Mouse (Mus musculus) myocyte (in vitro differentiated cells): Measurements from ENCODE around the gene Mrpl16. TPM values are rescaled to one million over a fixed set of nuclear protein-coding genes. Genes with fewer than 3 reads are reported as not detected.

ENCODE experiments used
- H3K27me3 ChIP-seq: one replicate; pipeline ENCODE4 v1.6.1; 2011; ENCODE audit not compliant: control insufficient read depth, insufficient read depth, insufficient read length
- H3K36me3 ChIP-seq: one replicate; pipeline ENCODE4 v1.6.1; 2011; ENCODE audit not compliant: control insufficient read depth, insufficient read depth
- H3K4me2 ChIP-seq: one replicate; pipeline ENCODE4 v1.6.1; 2011; ENCODE audit warnings: low read depth, control low read depth
- H3K4me3 ChIP-seq: one replicate; pipeline ENCODE4 v1.5.1; 2011; ENCODE audit warnings: mild to moderate bottlenecking, control low read depth, moderate library complexity
- H3K79me2 ChIP-seq: one replicate; pipeline ENCODE4 v1.6.1; 2011; ENCODE audit not compliant: control insufficient read depth, insufficient read depth
- H3ac ChIP-seq: one replicate; pipeline ENCODE4 v1.6.1; 2011; ENCODE audit not compliant: control insufficient read depth, insufficient read length
- CEBPB ChIP-seq: IDR thresholded peaks from 2 replicates; pipeline ENCODE4 v1.6.1; 2011; ENCODE audit warnings: mild to moderate bottlenecking, moderate library complexity; ENCODE audit not compliant: poor library complexity, insufficient read depth, severe bottlenecking
- E2F4 ChIP-seq: IDR thresholded peaks from one replicate; pipeline ENCODE4 v1.6.1; 2011; ENCODE audit warnings: mild to moderate bottlenecking, control low read depth, moderate library complexity; ENCODE audit not compliant: insufficient read depth
- MAX ChIP-seq: IDR thresholded peaks from one replicate; pipeline ENCODE4 v1.6.1; 2011; ENCODE audit warnings: low read depth, mild to moderate bottlenecking, control low read depth
- MYOD1 ChIP-seq, 3 experiments: IDR thresholded peaks; one replicate each; pipeline ENCODE4 v1.6.1; 2011; ENCODE audit warnings: control low read depth in 2 of 3, low read depth in 2 of 3, mild to moderate bottlenecking in 2 of 3, moderate library complexity in 1 of 3; ENCODE audit not compliant: insufficient read length in 2 of 3, control insufficient read depth in 1 of 3
- MYOG ChIP-seq, 3 experiments: IDR thresholded peaks; one replicate each; pipeline ENCODE4 v1.6.1; 2011; ENCODE audit warnings: control low read depth in 2 of 3, low read depth in 2 of 3, mild to moderate bottlenecking in 2 of 3; ENCODE audit not compliant: insufficient read length in 2 of 3, control insufficient read depth in 1 of 3, insufficient read depth in 1 of 3
- POLR2A ChIP-seq: IDR thresholded peaks from one replicate; pipeline ENCODE4 v1.6.1; 2011; ENCODE audit warnings: low read depth, mild to moderate bottlenecking, control low read depth, moderate library complexity; ENCODE audit not compliant: insufficient read length
- POLR2AphosphoS2 ChIP-seq: IDR thresholded peaks from one replicate; pipeline ENCODE4 v1.6.1; 2011; ENCODE audit warnings: low read depth, control low read depth; ENCODE audit not compliant: insufficient read length
- REST ChIP-seq: IDR thresholded peaks from one replicate; pipeline ENCODE4 v1.6.1; 2011; ENCODE audit warnings: mild to moderate bottlenecking, control low read depth, moderate library complexity; ENCODE audit not compliant: insufficient read depth, insufficient read length
- SRF ChIP-seq: IDR thresholded peaks from one replicate; pipeline ENCODE4 v1.6.1; 2011; ENCODE audit warnings: low read depth; ENCODE audit not compliant: control insufficient read depth, insufficient read length
- TCF12 ChIP-seq: IDR thresholded peaks from one replicate; pipeline ENCODE4 v1.6.1; 2011; ENCODE audit warnings: mild to moderate bottlenecking, control low read depth; ENCODE audit not compliant: poor library complexity, insufficient read depth, severe bottlenecking
- TCF3 ChIP-seq: IDR thresholded peaks from one replicate; pipeline ENCODE4 v1.6.1; 2011; ENCODE audit warnings: low read depth, control low read depth; ENCODE audit not compliant: insufficient read length
- USF1 ChIP-seq: IDR thresholded peaks from one replicate; pipeline ENCODE4 v1.6.1; 2011; ENCODE audit warnings: low read depth, mild to moderate bottlenecking, control low read depth, moderate library complexity
- polyA plus RNA-seq: library from polyadenylated mRNA; unstranded; fragments of >200 nt; fragmentation: generic; extraction: Trizol; gene quantifications from one replicate; pipeline ENCODE4 v1.2.1, GENCODE M21; 2012; ENCODE audit warnings: missing spikeins

Mrpl16 gene
- polyA plus RNA-seq: 47.9 TPM

- Histone ChIP-seq H3K36me3 (peaks cover 9% of the 10 kb centered on the region), H3K79me2 (peaks cover 7% of the 10 kb centered on the region), H3K4me2 (peak within 1 kb of the TSS; percentile 97), H3ac (peak within 1 kb of the TSS; percentile 4), H3K4me3 (peak within 1 kb of the TSS; percentile 55), H3K27me3 (no peaks in the 10 kb centered on the region)
- TF ChIP-seq POLR2AphosphoS2 (peak; percentile 61), SRF (peak; percentile 41), MYOG (IDR thresholded peaks at IDR 0.05; ENCODE audit: control insufficient read depth in 1 of 3, insufficient read depth in 1 of 3, insufficient read length in 2 of 3, low read depth in 2 of 3) (peak in 1 of 3 experiments; percentile 15), TCF3 (no peak), MYOD1 (IDR thresholded peaks at IDR 0.05; ENCODE audit: control insufficient read depth in 1 of 3, insufficient read length in 2 of 3, low read depth in 2 of 3) (no peak), E2F4 (peak; percentile 45), POLR2A (peak; percentile 75)
Observed at GRCm38 (mm10) chr19:11770205-11770892, at the start of gene Mrpl16. Gene Mrpl16, plus strand, starts transcription at chr19:11770391.

GRCm38 (mm10) chr19:11723870-11724269 lies 46.3 kb upstream of the Mrpl16 start:
- no peaks in the 10 kb centered on the region for H3K36me3 ChIP-seq

GRCm38 (mm10) chr19:11724275-11724674 lies 45.9 kb upstream of the Mrpl16 start:
- H3K36me3 ChIP-seq: no peaks in the 10 kb centered on the region
- H3K4me3 ChIP-seq: no peak overlapping the region
- no peak overlapping the region for H3ac ChIP-seq
- no peak overlapping the region for H3K4me2 ChIP-seq
- H3K79me2 ChIP-seq: no peaks in the 10 kb centered on the region
- no peaks in the 10 kb centered on the region for H3K27me3 ChIP-seq
- no peak for TF ChIP-seq POLR2A
- no peak for TF ChIP-seq MAX
- no peak for TF ChIP-seq REST
- no peak for TF ChIP-seq TCF12
- TF ChIP-seq MYOG (IDR thresholded peaks at IDR 0.05; ENCODE audit: control insufficient read depth in 1 of 3, insufficient read depth in 1 of 3, insufficient read length in 2 of 3, low read depth in 2 of 3): no peak
- no peak for TF ChIP-seq USF1
- TF ChIP-seq POLR2AphosphoS2: no peak
- no peak for TF ChIP-seq TCF3
- TF ChIP-seq E2F4: no peak
- TF ChIP-seq MYOD1 (IDR thresholded peaks at IDR 0.05; ENCODE audit: control insufficient read depth in 1 of 3, insufficient read length in 2 of 3, low read depth in 2 of 3): no peak
- no peak for TF ChIP-seq CEBPB
- TF ChIP-seq SRF: no peak

More at GRCm38 (mm10) chr19:11723870-11724269, 46.3 kb upstream of the Mrpl16 start:
- Histone ChIP-seq H3K4me3 (no peak overlapping the region), H3K4me2 (no peak overlapping the region), H3K27me3 (no peaks in the 10 kb centered on the region), H3K79me2 (no peaks in the 10 kb centered on the region), H3ac (no peak overlapping the region)
- no peak for TF ChIP-seq SRF
- TF ChIP-seq TCF12: no peak
- TF ChIP-seq POLR2A: no peak
- no peak for TF ChIP-seq TCF3
- no peak for TF ChIP-seq E2F4
- no peak for TF ChIP-seq REST
- TF ChIP-seq MYOD1 (IDR thresholded peaks at IDR 0.05; ENCODE audit: control insufficient read depth in 1 of 3, insufficient read length in 2 of 3, low read depth in 2 of 3): no peak
- TF ChIP-seq MYOG (IDR thresholded peaks at IDR 0.05; ENCODE audit: control insufficient read depth in 1 of 3, insufficient read depth in 1 of 3, insufficient read length in 2 of 3, low read depth in 2 of 3): no peak
- no peak for TF ChIP-seq USF1
- TF ChIP-seq MAX: no peak
- no peak for TF ChIP-seq CEBPB
- TF ChIP-seq POLR2AphosphoS2: no peak

GRCm38 (mm10) chr19:11725915-11726314 lies 44.3 kb upstream of the Mrpl16 start:
- TF ChIP-seq MYOD1 (IDR thresholded peaks at IDR 0.05; ENCODE audit: control insufficient read depth in 1 of 3, insufficient read length in 2 of 3, low read depth in 2 of 3) (no peak), USF1 (no peak), CEBPB (no peak), POLR2AphosphoS2 (no peak), POLR2A (no peak), SRF (no peak), MAX (no peak), REST (no peak), TCF3 (no peak), TCF12 (no peak), MYOG (IDR thresholded peaks at IDR 0.05; ENCODE audit: control insufficient read depth in 1 of 3, insufficient read depth in 1 of 3, insufficient read length in 2 of 3, low read depth in 2 of 3) (no peak), E2F4 (no peak)
- Histone ChIP-seq H3ac (no peak overlapping the region), H3K79me2 (no peaks in the 10 kb centered on the region), H3K4me2 (no peak overlapping the region), H3K4me3 (no peak overlapping the region), H3K36me3 (no peaks in the 10 kb centered on the region), H3K27me3 (no peaks in the 10 kb centered on the region)
